Mouse (Mus musculus) hindbrain, embryonic 16.5 days (tissue): ENCODE results near the gene Ucp1. TPM values are rescaled to one million over a fixed set of nuclear protein-coding genes. Genes with fewer than 3 reads are reported as not detected.

Experiments used
- ATAC-seq: fragments of 200-750 bp; cut with Nextera tagmentation; 2 replicates; pipeline ENCODE4 v1.8.0; 2017; ENCODE audit warnings: moderate TSS enrichment, moderate library complexity
- H3K27ac ChIP-seq: fragments of 300-500 bp; sonication (generic); 2 replicates; pipeline ENCODE4 v1.5.1; 2014; ENCODE audit warnings: low read depth, mild to moderate bottlenecking, control low read depth, low read length, moderate library complexity
- H3K27me3 ChIP-seq: fragments of 300-500 bp; sonication (generic); replicated peaks from 2 replicates; pipeline ENCODE4 v1.6.1; 2014; ENCODE audit warnings: low read length; ENCODE audit not compliant: control insufficient read depth, insufficient read depth
- H3K36me3 ChIP-seq: fragments of 300-500 bp; sonication (generic); 2 replicates; pipeline ENCODE4 v1.6.1; 2014; ENCODE audit warnings: mild to moderate bottlenecking, low read length, moderate library complexity, mixed read lengths; ENCODE audit not compliant: control insufficient read depth, insufficient read depth
- H3K4me1 ChIP-seq: fragments of 300-500 bp; sonication (generic); 2 replicates; pipeline ENCODE4 v1.6.1; 2014; ENCODE audit warnings: low read depth, low read length; ENCODE audit not compliant: control insufficient read depth, insufficient read depth
- H3K4me2 ChIP-seq: fragments of 300-500 bp; sonication (generic); 2 replicates; pipeline ENCODE4 v1.6.1; 2014; ENCODE audit warnings: mild to moderate bottlenecking, low read length, control low read depth, moderate library complexity
- H3K4me3 ChIP-seq: fragments of 300-500 bp; sonication (generic); 2 replicates; pipeline ENCODE4 v1.5.1; 2014; ENCODE audit warnings: mild to moderate bottlenecking, low read length, control low read depth, moderate library complexity
- H3K9ac ChIP-seq: fragments of 300-500 bp; sonication (generic); 2 replicates; pipeline ENCODE4 v1.6.1; 2014; ENCODE audit warnings: low read depth, mild to moderate bottlenecking, control low read depth, low read length, moderate library complexity
- H3K9me3 ChIP-seq: fragments of 300-500 bp; sonication (generic); 2 replicates; pipeline ENCODE4 v1.6.1; 2014; ENCODE audit warnings: mild to moderate bottlenecking, low read length, moderate library complexity; ENCODE audit not compliant: control insufficient read depth
- WGBS: fragments of 180-500 bp; shearing (Covaris S2); extraction: QIAGEN DNeasy Blood & Tissue Kit; methylation state at CpG from one replicate; pipeline ENCODE4 v1.1.7; 2014; 5-methylcytosine and 5-hydroxymethylcytosine counted together
- polyA plus RNA-seq: library from polyadenylated mRNA; unstranded; fragments of >200 nt; fragmentation: Nextera tagmentation; extraction: Ambion mirVana; gene quantifications from 2 replicates; pipeline ENCODE4 v1.2.1, GENCODE M21; 2015

The Ucp1 gene
- polyA plus RNA-seq, 1 experiment from 2014 or later, result 0.21 TPM

DNA sequence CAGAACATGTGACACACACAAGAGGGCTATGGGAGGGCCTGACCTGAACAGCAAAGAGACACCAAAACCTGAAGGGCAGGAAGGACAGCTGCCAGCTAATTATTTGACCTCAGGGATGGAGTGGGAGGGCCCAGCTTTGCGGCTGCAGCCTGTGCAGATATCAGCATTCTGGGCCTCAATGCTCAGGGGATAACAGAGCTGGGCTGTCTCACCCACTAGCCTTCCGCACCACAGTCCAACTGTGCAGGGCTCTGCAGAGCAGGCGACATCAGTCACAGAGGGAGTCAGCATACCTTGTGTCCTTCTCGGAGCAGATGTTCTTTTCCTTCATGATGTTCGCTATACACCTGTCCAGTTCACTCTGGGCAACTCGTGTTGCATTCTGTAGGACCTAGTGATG is 32.2 kb downstream of the Ucp1 start:
- H3K4me1 ChIP-seq, result no peaks in the 10 kb centered on the region
- no peaks in the 10 kb centered on the region for H3K27me3 ChIP-seq
- WGBS, result 91% methylated on average over 6 of the region's 6 CpGs
- H3K4me3 ChIP-seq, result no peak overlapping the region
- H3K27ac ChIP-seq, result no peak overlapping the region
- H3K9me3 ChIP-seq, result no peaks in the 10 kb centered on the region
- no peak overlapping the region for H3K4me2 ChIP-seq
- peaks cover 26% of the 10 kb centered on the region for H3K36me3 ChIP-seq
- ATAC-seq, result no peak
- no peak overlapping the region for H3K9ac ChIP-seq

DNA sequence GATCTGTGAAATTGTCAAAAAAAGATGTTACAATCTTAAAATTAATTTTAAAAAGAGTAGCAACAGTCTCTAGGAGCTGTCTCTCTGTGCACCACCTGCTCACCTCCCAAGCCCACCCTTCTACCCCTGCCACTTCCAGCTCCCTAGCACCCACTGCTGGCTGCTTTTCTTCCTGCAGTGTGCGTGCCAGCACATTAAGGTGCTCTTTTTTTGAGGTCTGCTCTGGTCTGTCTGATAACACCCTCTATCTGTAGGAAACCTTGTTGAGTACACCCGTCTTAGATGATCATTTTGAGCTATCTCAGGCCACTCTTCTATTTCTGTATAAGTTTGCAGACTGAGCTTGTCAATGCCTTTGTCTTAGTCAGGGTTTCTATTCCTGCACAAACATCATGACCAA is 32.9 kb downstream of the Ucp1 start:
- no peak overlapping the region for H3K9ac ChIP-seq
- H3K27ac ChIP-seq, result no peak overlapping the region
- no peak for ATAC-seq
- H3K9me3 ChIP-seq, result no peaks in the 10 kb centered on the region
- no peaks in the 10 kb centered on the region for H3K4me1 ChIP-seq
- 86% methylated on average over 2 of the region's 2 CpGs for WGBS
- H3K4me3 ChIP-seq, result no peak overlapping the region
- H3K27me3 ChIP-seq, result no peaks in the 10 kb centered on the region
- H3K4me2 ChIP-seq, result no peak overlapping the region
- H3K36me3 ChIP-seq, result peaks cover 27% of the 10 kb centered on the region

DNA sequence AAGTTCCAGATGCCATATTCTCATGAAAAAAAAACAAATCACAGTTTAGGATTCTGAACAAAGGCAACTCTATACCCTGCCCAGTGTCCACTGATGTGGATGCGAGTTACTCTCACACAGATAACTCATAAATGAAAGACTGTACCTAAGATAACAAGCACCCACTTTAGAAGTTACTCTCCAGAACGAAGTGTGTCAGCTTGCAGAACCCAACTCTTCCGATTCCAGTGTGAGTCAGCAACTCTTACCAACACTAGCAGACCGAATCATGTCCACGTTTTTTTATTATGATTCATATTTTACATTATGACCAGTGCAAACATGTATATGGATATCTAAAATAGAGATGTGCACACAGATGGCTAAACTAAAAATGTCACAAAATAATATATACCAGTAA is 37.7 kb downstream of the Ucp1 start:
- Histone ChIP-seq H3K27me3 (no peaks in the 10 kb centered on the region), H3K4me1 (peaks cover 9% of the 10 kb centered on the region), H3K4me2 (no peak overlapping the region), H3K4me3 (no peak overlapping the region), H3K36me3 (peaks cover 14% of the 10 kb centered on the region), H3K9ac (no peak overlapping the region), H3K27ac (no peak overlapping the region), H3K9me3 (no peaks in the 10 kb centered on the region)
- no peak for ATAC-seq
- WGBS, result 96% methylated on average over 5 of the region's 5 CpGs

DNA sequence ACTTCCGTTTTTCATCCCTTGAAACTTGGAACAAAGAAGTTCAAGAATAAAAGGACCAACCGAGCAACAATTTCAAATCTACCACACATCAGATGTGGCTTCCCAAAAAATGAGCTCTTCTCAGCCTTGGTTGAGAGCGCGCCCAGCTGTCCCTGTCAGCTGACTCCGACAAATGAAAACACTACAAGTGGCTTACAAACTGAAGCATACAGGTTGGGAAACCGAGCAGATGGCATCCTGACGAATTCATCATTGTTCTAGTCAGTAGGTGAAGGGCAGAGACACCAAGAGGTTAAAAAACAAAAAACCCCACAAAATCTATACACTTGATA is 41.4 kb downstream of the Ucp1 start:
- H3K9ac ChIP-seq, result peak overlapping the region; percentile 73
- ATAC-seq, result peak; percentile 10; the same call in 1 of the 2 replicates
- WGBS, result 6% methylated on average over 7 of the region's 7 CpGs
- H3K9me3 ChIP-seq, result no peaks in the 10 kb centered on the region
- H3K27me3 ChIP-seq, result no peaks in the 10 kb centered on the region
- H3K4me1 ChIP-seq, result peaks cover 10% of the 10 kb centered on the region
- H3K36me3 ChIP-seq, result peaks cover 10% of the 10 kb centered on the region
- peak overlapping the region; percentile 79 for H3K4me3 ChIP-seq
- H3K4me2 ChIP-seq, result peak overlapping the region; percentile 67
- peak overlapping the region; percentile 80 for H3K27ac ChIP-seq

DNA sequence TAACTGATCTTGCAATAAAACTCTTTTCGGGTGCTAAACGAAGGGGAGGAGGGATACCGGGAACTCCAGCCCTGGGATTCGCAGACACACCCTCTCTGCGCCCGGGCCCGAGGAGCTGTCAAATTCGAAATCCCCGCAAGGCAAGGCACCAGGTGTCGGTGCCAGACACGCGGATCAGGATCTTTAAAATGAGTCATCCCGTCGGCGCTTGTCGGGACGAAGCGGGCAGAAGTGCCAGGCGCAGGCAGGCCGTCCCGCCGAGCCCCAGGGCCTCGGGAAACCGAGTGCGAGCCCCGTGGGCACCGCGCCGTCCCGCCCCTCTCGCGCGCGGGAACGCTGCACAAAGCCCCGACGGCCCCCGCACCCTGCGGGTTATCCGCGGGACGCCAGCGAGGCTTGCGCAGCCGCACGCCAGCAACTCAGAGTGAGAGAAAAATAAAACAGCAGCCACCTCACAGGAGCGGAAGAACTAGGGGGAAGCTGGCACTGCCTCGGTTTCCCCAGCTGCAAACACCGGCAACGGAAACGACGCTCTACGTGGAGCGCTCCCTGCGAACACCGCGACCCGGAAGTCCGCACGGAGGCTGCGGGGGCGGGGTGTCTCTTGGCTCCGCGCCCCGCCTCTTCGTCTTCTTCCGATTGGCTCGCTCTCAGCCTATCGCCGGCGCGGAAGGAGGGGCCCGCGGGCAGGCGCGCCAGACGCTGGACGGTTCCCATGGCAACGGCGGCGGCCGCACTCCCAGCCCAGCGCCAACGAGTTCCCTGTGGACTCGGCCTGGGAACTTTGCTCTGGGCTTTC is 41.9 kb downstream of the Ucp1 start, which contains the start of gene Elmod2:
Gene Elmod2 (minus strand): TSS at position 588 of the 799 bp plus-strand sequence.
- Histone ChIP-seq H3K36me3 (peaks cover 10% of the 10 kb centered on the region), H3K4me2 (peak within 1 kb of the TSS; percentile 81), H3K9me3 (no peaks in the 10 kb centered on the region), H3K4me3 (peak within 1 kb of the TSS; percentile 79), H3K9ac (peak within 1 kb of the TSS; percentile 73), H3K27ac (peak within 1 kb of the TSS; percentile 80), H3K27me3 (no peaks in the 10 kb centered on the region), H3K4me1 (peaks cover 10% of the 10 kb centered on the region)
- peak; percentile 99 for ATAC-seq
- under 1% methylated on average over 69 of the region's 85 CpGs for WGBS

DNA sequence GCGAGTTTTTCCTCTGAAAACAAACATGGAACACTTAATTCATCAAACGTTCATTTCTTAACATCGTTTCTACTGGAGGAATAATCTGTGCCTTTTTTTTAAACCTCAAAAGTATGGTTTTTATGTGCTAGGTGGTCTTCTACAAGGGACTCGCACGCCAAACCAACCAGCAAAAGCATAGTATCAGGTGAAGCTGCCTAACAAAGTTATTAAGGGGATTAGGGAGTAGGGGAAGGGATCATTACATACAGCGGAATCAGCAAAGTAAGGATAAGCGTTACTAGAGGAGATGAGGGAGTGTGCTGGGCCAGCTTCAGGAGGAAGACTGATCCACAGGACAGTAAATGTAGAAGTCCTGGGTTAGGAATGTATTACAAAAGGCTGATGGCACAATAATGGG is 42.7 kb downstream of the Ucp1 start:
- H3K4me3 ChIP-seq, result peak overlapping the region; percentile 79
- peaks cover 10% of the 10 kb centered on the region for H3K4me1 ChIP-seq
- peak overlapping the region; percentile 56 for H3K9ac ChIP-seq
- H3K4me2 ChIP-seq, result peak overlapping the region; percentile 81
- H3K27ac ChIP-seq, result no peak overlapping the region
- H3K9me3 ChIP-seq, result no peaks in the 10 kb centered on the region
- no peak for ATAC-seq
- peaks cover 6% of the 10 kb centered on the region for H3K36me3 ChIP-seq
- no peaks in the 10 kb centered on the region for H3K27me3 ChIP-seq
- WGBS, result 12% methylated on average over 7 of the region's 7 CpGs

DNA sequence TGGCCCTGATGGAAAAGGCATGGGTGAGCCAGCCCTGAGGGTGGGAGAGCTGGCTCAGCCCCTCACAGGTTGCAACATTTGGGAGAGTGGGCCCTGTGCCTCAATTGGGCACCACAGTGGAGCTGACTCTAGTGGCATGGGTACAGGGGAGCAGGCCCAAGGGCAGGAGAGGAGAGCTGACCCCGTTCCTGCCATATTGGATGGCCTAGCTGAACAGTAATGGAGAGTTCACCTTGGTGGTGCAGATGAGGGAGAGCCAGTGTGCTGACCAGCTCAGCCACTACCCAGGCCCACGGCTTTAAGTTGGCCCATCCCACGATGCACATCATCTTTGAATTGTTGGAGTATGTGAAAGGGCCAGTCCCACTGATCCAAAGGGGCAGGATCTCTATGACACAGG is 51.9 kb downstream of the Ucp1 start:
- H3K27me3 ChIP-seq, result no peaks in the 10 kb centered on the region
- no peak overlapping the region for H3K27ac ChIP-seq
- H3K4me3 ChIP-seq, result no peak overlapping the region
- H3K4me1 ChIP-seq, result no peaks in the 10 kb centered on the region
- 85% methylated on average over 3 of the region's 3 CpGs for WGBS
- ATAC-seq, result no peak
- H3K9ac ChIP-seq, result no peak overlapping the region
- no peak overlapping the region for H3K4me2 ChIP-seq
- H3K9me3 ChIP-seq, result no peaks in the 10 kb centered on the region
- H3K36me3 ChIP-seq, result no peaks in the 10 kb centered on the region

DNA sequence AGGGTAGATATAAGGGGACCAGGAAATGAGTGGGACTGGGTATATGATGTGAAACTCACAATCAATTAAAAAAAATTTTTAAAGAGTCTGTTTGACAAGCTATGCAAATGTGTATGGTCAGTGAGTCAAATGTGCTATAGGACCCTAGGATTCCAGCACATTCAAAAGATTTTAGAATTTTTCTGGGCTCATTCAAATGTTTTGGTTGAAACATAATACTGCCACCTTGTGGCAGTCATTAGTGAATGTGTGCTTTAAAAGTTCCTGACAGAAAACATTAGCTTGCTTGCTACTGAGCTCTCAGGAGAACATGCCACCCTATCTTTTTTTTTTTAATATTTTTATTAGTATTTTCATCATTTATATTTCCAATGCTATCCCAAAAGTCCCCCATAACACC is 52.5 kb downstream of the Ucp1 start:
- H3K36me3 ChIP-seq, result no peaks in the 10 kb centered on the region
- H3K27ac ChIP-seq, result no peak overlapping the region
- H3K4me3 ChIP-seq, result no peak overlapping the region
- H3K4me1 ChIP-seq, result no peaks in the 10 kb centered on the region
- no peak overlapping the region for H3K9ac ChIP-seq
- no peaks in the 10 kb centered on the region for H3K9me3 ChIP-seq
- H3K4me2 ChIP-seq, result no peak overlapping the region
- ATAC-seq, result no peak
- H3K27me3 ChIP-seq, result no peaks in the 10 kb centered on the region
